Mouse (Mus musculus): ENCODE data around the gene Spib. TPM values are rescaled to one million over a fixed set of nuclear protein-coding genes. Genes with fewer than 3 reads are reported as not detected.

Gene Spib
- total RNA-seq, 2 experiments from 2014 or later: 0.15 TPM; not detected in 1

DNA sequence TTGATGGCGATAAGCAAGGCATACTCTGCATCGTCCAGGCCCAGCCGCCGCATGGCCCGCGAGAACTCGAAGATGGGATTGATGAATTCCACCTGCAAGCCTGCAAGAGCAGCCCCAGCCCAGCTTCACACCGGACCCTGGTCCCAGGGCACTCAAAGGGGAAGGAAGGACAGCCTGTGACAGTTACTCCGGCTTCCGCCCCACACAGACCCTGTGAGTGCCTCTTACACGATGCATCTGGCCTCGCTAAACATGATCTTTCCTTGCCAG, 18.5 kb upstream of the Spib start:
- DNase-seq (ENCODE audit: low spot score in 2 of 2): no peak
- intact Hi-C loops (cut with DNase I): loop anchor here (10.0 kb wide), 1 partner anchor 156 kb away; no protein-coding TSS in a partner anchor

DNA sequence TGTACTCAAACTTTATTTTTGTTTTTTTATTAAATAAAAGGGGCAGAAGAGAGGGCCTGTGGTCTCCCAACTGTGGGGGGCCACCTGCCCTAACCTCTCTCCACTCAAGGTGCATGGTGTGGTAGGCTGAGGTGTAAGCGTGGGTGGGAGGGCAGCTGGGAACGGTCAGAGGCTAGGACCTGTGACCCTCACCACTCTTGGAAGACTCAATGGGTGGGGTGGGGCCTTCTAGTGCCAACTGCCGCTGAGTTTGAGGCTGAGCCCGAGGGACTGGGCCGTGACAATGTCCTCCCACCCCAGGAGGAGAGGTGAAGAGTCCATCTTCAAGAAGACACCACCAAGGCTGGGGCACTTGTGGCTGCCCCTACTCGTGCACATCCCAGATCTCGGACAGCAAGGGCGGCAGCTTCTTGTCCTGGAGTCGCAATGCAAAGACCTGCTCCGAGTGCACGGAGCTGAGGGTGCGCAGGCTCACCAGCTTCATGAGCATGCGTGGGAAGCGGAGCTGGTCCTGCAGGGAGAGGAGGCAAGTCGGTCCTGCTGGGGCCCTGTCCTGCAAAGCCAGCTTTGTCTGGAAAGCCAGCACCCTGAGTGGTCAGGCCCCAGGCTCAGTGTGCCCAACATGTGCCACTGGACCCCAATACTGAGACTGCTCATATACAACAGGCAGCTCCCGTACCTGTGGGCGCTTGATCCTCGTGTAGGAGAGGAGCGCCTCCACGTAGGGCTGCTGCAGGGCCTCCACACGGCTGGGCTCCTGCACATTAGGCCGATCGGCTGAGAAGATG, 17.9 kb upstream of the Spib start:
- intact Hi-C loops (cut with DNase I): loop anchor here (2.0 to 10.0 kb wide), 2 partner anchors 49 to 155 kb away; no protein-coding TSS in a partner anchor

DNA sequence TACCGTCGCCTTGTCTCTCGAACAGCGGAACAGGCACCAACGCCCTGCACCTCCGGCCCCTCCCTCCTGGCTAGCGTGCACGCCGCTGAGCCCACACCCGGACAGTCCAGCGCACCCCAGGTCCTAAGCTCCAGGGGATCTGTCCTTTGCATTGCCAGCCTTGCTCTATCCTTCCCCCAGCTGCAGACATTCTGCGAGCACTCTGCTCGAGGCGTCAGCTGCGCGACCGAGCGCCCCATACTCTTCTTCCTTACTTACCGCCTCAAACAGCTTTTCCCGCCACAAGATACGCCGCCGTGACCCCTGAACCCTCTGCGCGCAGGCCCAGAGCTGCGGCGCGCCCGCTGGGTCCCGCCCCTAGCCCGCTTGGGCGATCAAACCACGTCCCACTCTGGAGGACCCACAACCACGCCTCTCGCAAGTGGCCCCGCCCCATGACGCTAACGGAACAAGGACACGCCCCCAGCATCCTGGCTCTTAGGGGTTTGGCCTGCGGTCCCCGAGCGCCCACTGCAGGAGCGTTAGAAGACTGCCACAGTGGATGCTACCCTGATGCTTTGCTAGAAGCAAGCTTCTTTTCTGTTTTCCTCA, 16.7 kb upstream of the Spib start, which contains the start of gene Pold1:
Gene Pold1, minus strand, starts transcription at position 353 of the 591 bp plus-strand sequence.
- intact Hi-C loops (cut with DNase I): loop anchor here (2.0 kb wide), 1 partner anchor 48 kb away; no protein-coding TSS in a partner anchor
- peak; percentile 99 for DNase-seq (ENCODE audit: low spot score in 2 of 2)

More for the DNA sequence above, 17.9 kb upstream of the Spib start:
- DNase-seq (ENCODE audit: low spot score in 2 of 2): no peak

GRCm38 (mm10) chr7:44547725-44548124, 15.9 kb upstream of the Spib start:
- intact Hi-C loops (cut with DNase I): loop anchor here (2.0 kb wide), 1 partner anchor 47 kb away; no protein-coding TSS in a partner anchor
- no peak for DNase-seq (ENCODE audit: low spot score in 2 of 2)

GRCm38 (mm10) chr7:44547041-44547440, 15.2 kb upstream of the Spib start:
- intact Hi-C loops (cut with DNase I): no loop called here
- DNase-seq (ENCODE audit: low spot score in 2 of 2): no peak

- intact Hi-C loops (cut with DNase I): no loop called here
These were observed 14.4 kb upstream of the Spib start for GRCm38 (mm10) chr7:44546274-44546673.

GRCm38 (mm10) chr7:44543071-44543470, 11.2 kb upstream of the Spib start:
- DNase-seq (ENCODE audit: low spot score in 2 of 2): no peak
- intact Hi-C loops (cut with DNase I): no loop called here

More at GRCm38 (mm10) chr7:44546274-44546673, 14.4 kb upstream of the Spib start:
- DNase-seq (ENCODE audit: low spot score in 2 of 2): no peak

DNA sequence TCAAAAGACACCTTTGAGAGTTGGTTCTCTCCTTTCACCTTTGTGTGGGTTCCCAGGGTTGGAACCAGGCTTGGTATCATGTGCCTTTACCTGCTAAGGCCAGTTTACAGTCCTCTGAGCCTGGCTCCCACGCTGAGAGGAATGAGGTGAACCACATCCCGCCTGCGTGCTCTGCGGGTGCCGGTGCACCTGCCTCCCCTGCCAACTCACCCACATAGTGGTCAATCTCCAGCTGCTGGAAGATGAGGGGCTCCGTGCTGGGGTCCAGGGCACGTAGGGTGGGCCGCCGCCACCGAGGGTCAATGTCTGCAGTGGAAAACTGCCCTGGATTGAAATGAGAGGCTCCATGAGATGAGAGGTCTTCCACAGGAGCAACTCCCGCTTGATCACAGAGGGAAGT, 10.7 kb upstream of the Spib start:
- intact Hi-C loops (cut with DNase I): no loop called here
- DNase-seq (ENCODE audit: low spot score in 2 of 2): no peak

GRCm38 (mm10) chr7:44538756-44539624, 7.1 kb upstream of the Spib start:
- DNase-seq (ENCODE audit: low spot score in 2 of 2): no peak
- intact Hi-C loops (cut with DNase I): no loop called here

- no peak for DNase-seq (ENCODE audit: low spot score in 2 of 2)
- intact Hi-C loops (cut with DNase I): no loop called here
These were observed 5.6 kb upstream of the Spib start for GRCm38 (mm10) chr7:44537496-44537895.

GRCm38 (mm10) chr7:44537009-44537408, 5.1 kb upstream of the Spib start:
- no peak for DNase-seq (ENCODE audit: low spot score in 2 of 2)
- intact Hi-C loops (cut with DNase I): no loop called here

DNA sequence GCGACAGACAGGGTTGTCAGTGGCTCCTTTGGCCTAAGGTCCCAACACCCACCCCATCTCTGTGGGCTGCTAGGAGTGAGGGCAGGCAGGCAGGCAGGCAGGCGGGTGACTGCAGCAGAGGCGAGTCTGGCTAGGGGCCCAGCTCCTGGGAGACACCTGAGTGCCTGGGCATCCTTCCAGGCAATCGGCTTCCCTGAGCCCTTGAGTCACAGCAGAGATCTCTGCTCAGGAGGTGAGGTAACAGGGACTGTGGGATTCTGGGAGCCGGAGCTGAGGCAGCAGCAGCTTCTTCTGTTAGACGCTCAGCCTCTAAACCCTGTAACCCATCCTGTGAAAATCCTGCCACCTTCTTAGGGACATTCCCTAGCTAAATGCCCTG, 4.7 kb upstream of the Spib start:
- peak; percentile 30 to 47 for DNase-seq (ENCODE audit: low spot score in 2 of 2)
- intact Hi-C loops (cut with DNase I): no loop called here

- intact Hi-C loops (cut with DNase I): no loop called here
- DNase-seq (ENCODE audit: low spot score in 2 of 2): no peak
These were observed 4.1 kb upstream of the Spib start for GRCm38 (mm10) chr7:44535657-44536589.

GRCm38 (mm10) chr7:44534656-44535441, 3.0 kb upstream of the Spib start:
- no peak for DNase-seq (ENCODE audit: low spot score in 2 of 2)
- intact Hi-C loops (cut with DNase I): no loop called here

GRCm38 (mm10) chr7:44534242-44534641, 2.4 kb upstream of the Spib start:
- no peak for DNase-seq (ENCODE audit: low spot score in 2 of 2)
- intact Hi-C loops (cut with DNase I): no loop called here

DNA sequence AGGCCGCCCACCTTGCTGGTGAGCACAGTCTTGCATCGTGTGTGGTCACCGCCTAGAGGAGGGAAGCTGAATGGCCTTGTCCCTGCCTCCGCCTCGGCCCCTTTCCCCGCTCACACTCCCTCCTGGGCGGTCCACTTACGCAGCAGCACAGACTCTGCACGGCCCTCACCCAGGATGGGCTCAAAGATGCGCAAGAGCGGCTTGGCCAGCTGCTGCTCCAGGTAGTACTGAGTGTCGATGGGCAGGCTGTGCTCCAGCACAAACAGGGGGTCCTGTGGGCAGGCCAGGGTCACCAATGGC, 1.8 kb upstream of the Spib start:
- no peak for DNase-seq (ENCODE audit: low spot score in 2 of 2)
- intact Hi-C loops (cut with DNase I): no loop called here

- intact Hi-C loops (cut with DNase I): no loop called here
- DNase-seq (ENCODE audit: low spot score in 2 of 2): no peak
These were observed 1.3 kb upstream of the Spib start for GRCm38 (mm10) chr7:44532918-44533745.

GRCm38 (mm10) chr7:44531207-44531606, 664 bp downstream of the Spib start:
- intact Hi-C loops (cut with DNase I): no loop called here
- no peak for DNase-seq (ENCODE audit: low spot score in 2 of 2)

Measured in left cerebral cortex, postnatal 14 days (tissue).